Mouse (Mus musculus) mammary gland, adult 2 months (tissue): ENCODE data around the gene E130218I03Rik. TPM values are rescaled to one million over a fixed set of nuclear protein-coding genes. Genes with fewer than 3 reads are reported as not detected.

Experiments
- polyA plus RNA-seq: library from polyadenylated mRNA; depleted of rRNA; stranded (reverse); fragments of >200 nt; gene quantifications from 2 replicates; pipeline ENCODE4 v1.2.3, GENCODE M21; 2012; ENCODE audit warnings: low replicate concordance; rRNA removed

Gene E130218I03Rik
- not detected in 2 replicates for polyA plus RNA-seq

DNA sequence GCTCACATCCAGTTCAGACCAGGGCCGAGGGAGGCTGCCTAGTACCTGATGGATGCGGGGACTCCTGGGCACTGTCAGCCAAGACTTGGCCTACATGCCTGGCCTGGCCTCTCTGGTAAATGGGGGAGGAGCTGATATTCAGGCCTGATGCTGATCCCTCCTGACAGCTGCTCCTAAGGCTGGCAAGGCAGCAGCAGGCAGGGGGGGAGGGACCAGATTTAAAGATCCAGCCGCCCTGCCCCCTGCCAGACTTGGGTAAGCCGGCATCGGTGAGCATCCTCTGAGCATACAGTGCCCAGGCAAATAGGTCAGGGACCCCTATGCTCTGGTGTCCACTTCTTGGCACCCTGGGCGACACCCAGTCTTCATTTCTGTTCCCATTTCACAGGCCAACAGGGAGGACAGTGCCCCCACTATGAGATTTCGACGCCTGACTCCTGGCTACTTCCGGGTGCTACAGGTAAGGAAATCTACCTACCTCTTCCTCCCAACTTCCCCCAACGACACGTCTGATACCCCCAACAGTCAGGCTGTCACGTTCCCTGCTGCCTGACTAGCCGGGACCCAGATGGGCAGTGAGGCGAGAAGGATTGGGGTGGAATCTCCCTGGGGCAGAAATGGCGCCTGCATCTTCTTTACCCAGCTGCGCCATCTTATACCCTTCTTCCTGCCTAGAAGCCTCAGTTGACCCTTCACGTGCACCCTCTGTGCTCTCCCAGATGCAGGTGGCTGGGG lies at the start of gene E130218I03Rik:
Gene E130218I03Rik (plus strand): TSS at position 147 of the 735 bp plus-strand sequence.

DNA sequence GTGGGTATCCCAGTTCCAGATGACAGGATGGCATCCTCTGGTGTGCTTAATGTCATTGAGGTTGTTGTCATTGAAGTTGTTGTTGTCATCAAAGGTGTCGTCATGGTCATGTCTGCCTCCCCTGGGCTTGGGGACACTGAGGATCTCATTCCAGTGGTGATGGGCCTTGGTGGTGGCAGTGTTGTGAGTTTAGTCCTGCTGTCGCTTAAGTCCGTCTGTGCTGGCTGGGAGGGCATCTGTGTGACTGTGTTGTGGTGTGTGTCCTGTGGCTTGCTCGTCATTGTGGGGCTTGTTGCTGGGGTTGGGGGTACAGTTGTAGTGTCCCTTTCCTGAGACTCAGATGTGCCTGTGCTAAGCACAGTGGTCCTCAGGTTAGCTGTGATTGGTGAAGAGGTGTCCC lies 40.6 kb upstream of the E130218I03Rik start, which contains the start of gene Gm7534:
Gene Gm7534 (minus strand): TSS at position 101 of the 400 bp plus-strand sequence.

DNA sequence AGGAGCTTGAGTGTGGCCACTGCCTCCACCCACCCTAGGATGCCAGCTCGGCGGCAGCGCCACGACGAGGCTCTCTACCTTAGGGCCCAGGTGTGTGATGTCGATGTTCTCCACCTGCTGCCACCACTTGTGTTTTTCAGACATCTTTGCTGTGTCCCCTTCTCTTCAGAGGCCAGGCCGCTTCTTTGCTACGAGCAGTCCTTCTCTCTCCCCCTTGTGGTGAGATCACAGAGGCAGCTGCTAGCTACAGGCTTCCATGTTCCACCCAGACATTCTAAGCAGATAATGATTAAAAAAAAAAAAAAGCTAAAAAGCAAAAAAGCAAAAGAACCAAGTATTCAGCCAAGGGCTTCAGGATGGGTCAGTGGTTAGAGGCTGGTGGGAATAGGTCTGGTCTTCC lies 16.3 kb upstream of the E130218I03Rik start, which contains the start of gene Catsper4:
Gene Catsper4 (minus strand): TSS at position 190 of the 400 bp plus-strand sequence.

DNA sequence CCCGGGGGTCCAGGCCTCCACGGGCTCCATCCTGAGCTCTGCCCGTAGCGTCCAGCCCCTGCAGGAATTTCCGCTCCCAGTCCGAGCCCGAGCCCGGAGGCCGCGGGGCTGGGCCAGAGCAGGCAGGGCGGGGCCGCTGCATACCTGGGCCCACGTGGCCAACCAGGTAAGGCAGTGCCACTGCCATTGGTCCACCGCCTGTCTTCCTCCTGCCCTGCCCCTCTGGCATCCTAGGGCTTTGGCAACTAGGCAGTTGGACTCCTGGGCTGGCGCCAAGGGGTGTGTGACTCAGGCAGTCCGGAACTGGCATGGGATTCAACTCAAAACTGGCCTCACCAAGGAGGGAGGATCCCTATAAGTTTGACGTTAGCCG lies 5.2 kb upstream of the E130218I03Rik start, which contains the start of gene Cnksr1:
Gene Cnksr1 (minus strand): TSS at position 121 of the 373 bp plus-strand sequence.

DNA sequence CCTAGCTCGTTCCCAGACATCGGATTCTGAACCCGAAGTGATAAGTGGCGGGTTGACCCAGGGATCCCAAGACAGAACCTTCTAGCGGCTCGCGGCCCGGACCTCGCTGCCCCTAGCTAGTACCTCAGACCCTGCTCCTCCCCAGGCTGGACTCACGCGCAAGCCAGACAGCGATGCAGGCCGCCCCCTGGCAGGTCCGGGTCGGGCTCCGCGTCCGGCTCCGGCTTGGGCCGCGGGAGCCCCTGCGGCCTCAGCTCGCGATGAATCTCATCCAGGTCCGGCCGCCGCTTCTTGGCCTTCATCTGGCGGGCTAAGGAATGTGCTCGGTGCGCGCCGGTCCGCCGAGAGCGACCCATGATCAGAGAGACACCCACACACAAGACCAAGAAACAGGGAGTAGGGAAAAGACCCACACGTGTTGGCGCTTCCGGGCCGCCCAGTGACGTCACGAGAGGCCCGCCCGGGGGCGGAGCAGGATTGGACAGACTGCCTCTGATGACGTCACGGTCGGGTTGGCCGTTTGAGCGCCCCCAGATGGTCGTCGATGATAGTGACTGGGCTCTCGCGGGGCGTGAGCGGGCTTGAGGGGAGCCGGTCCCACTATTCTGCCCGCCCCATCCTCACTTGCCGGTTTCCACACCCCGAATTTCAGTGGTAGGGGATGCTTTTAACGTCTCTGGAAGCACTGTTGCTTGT lies 1.8 kb downstream of the E130218I03Rik start, which contains the start of gene Zfp593:
Gene Zfp593 (minus strand): TSS at position 445 of the 696 bp plus-strand sequence.

DNA sequence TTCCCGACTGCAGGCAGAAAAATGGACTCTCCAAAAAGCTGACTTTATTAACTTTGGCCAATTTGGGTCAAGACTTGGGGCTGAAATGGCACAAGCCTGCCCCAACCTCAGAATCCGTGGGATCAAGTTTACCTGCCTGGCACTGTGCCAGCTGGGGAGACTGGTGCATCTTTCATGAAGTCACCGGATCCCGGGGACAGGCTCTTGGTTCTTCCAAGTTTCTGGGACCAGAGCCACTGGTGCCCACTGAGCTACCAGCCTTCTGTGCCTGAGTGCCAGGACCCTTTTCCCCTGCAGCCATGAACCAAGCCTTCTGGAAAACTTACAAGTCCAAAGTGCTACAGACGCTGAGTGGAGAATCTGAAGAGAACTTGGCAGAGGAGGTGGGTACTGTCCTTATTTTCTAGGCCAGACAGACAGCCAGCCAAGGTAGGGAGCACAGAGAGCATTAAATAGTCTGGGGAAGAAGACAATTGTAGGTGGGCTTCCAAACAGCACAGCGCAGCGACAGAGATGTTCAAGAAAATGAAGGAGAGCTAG lies 3.3 kb downstream of the E130218I03Rik start, which contains the start of gene Gm30191:
Gene Gm30191 (plus strand): TSS at position 217 of the 540 bp plus-strand sequence.

DNA sequence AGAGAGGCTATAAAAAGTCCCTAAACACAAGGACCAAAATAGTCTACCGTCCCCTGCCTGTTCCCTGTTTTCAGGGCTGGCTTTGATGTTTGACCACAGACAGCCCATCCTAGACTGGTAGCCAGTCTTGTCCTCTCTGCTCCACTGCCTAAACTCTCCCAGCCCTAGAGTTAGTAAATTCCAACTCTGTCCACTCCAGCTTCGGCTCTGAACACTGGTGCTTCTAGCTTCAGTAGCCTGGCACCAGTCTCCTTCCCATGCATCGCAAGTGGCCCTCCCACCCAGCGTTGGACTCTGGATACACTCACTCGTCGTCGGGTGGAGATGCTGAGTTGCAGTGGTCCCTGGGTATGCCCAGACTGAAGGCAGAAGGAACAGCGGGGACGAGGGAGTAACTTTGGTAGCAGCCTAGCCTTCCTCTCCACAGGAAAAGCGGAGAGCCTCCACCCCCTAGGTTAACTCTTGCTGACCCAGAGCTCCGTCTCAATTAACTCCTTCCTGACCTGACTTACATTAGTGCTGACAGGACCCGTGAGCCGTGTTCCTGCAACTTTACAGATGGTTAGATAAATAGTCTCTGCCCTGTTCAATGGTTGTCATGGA lies 10.4 kb downstream of the E130218I03Rik start, which contains the start of gene Grrp1:
Gene Grrp1 (minus strand): TSS at position 385 of the 603 bp plus-strand sequence.

DNA sequence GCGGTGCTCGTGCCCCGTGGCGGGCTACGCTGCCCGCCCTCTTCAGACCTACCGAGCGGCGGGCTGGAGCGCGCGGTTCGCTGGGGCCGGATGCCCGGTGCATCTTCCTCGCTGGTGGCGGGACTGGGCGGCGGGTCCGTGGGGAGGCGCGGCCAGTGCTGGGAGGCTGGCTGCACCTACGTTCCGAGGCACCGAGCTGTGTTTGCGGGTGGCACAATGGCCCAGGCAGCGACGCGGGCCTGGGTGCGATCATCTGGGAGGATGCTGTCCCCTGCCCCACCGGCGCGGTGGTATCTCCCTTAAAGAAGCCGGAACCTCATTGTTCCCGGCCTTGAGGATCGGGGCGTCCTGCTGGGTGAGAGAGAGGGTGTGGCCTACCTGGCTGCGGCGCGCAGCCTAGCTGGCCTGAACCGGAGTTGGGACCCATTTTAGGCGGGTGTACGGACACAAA lies 44.1 kb downstream of the E130218I03Rik start, which contains the start of gene Pdik1l:
Gene Pdik1l (minus strand): TSS at position 321 of the 451 bp plus-strand sequence.

Other genes with a start within 250 kb of the E130218I03Rik start
- 17.6 and 31.0 TPM in 2 replicates for gene Dhdds, start 242.7 kb upstream of the E130218I03Rik start, polyA plus RNA-seq
- gene Lin28a, start 224.8 kb upstream of the E130218I03Rik start, polyA plus RNA-seq, result 0.16 TPM in 1 of 2 replicates, not detected in the other
- gene Zfp683, start 189.8 kb upstream of the E130218I03Rik start, polyA plus RNA-seq, result 1.7 and 2.3 TPM in 2 replicates
- 2.9 and 4.5 TPM in 2 replicates for gene Crybg2, start 182.8 kb upstream of the E130218I03Rik start, polyA plus RNA-seq
- gene Cd52, start 148.6 kb upstream of the E130218I03Rik start, polyA plus RNA-seq, result 217 and 235 TPM in 2 replicates
- gene Ubxn11, start 141.1 kb upstream of the E130218I03Rik start, polyA plus RNA-seq, result 30.5 and 32.8 TPM in 2 replicates
- 571 and 1,183 TPM in 2 replicates for gene Sh3bgrl3, start 114.9 kb upstream of the E130218I03Rik start, polyA plus RNA-seq
- gene Cep85, start 56.5 kb upstream of the E130218I03Rik start, polyA plus RNA-seq, result 24.3 and 43.9 TPM in 2 replicates
- not detected in 2 replicates for gene Gm7534, start 40.7 kb upstream of the E130218I03Rik start, polyA plus RNA-seq
- 0.11 and 0.62 TPM in 2 replicates for gene Catsper4, start 16.3 kb upstream of the E130218I03Rik start, polyA plus RNA-seq
- gene Cnksr1, start 5.3 kb upstream of the E130218I03Rik start, polyA plus RNA-seq, result 5.7 and 9.0 TPM in 2 replicates
- 6.0 and 12.0 TPM in 2 replicates for gene Zfp593, start 1.9 kb downstream of the E130218I03Rik start, polyA plus RNA-seq
- gene Gm30191, start 3.3 kb downstream of the E130218I03Rik start, polyA plus RNA-seq, result 0.25 TPM in 1 of 2 replicates, not detected in the other
- gene Grrp1, start 10.4 kb downstream of the E130218I03Rik start, polyA plus RNA-seq, result 21.1 and 54.8 TPM in 2 replicates
- 2.0 and 6.4 TPM in 2 replicates for gene Pdik1l, start 44.2 kb downstream of the E130218I03Rik start, polyA plus RNA-seq
- 0.13 and 27.2 TPM in 2 replicates for gene Trim63, start 71.5 kb downstream of the E130218I03Rik start, polyA plus RNA-seq
- gene Slc30a2, start 99.5 kb downstream of the E130218I03Rik start, polyA plus RNA-seq, result 0.26 and 0.50 TPM in 2 replicates
- gene Extl1, start 140.2 kb downstream of the E130218I03Rik start, polyA plus RNA-seq, result 9.2 and 11.4 TPM in 2 replicates
- 14.5 and 17.4 TPM in 2 replicates for gene Pafah2, start 152.7 kb downstream of the E130218I03Rik start, polyA plus RNA-seq
- gene Stmn1, start 224.7 kb downstream of the E130218I03Rik start, polyA plus RNA-seq, result 2.8 and 3.4 TPM in 2 replicates